Mouse (Mus musculus) CH12.LX (cell line): ENCODE results near the gene Hspb9. TPM values are rescaled to one million over a fixed set of nuclear protein-coding genes. Genes with fewer than 3 reads are reported as not detected.

Experiments
- DNase-seq: peaks from one replicate; pipeline ENCODE4 v3.0.0-alpha.2; 2013; ENCODE audit errors: extremely low read depth
- H3K27ac ChIP-seq: 2 replicates; pipeline ENCODE4 v1.5.1; 2012; ENCODE audit warnings: low read depth, mild to moderate bottlenecking, control low read depth, moderate library complexity; ENCODE audit not compliant: insufficient read depth
- H3K27me3 ChIP-seq: replicated peaks from 2 replicates; pipeline ENCODE3; 2012; ENCODE audit warnings: inconsistent platforms
- H3K36me3 ChIP-seq, 2 experiments: replicated peaks in 1 of 2; 2 replicates each; pipeline versions ENCODE3 to v1.6.1; 2012; ENCODE audit warnings: inconsistent platforms in 1 of 2, low read length in 1 of 2, mild to moderate bottlenecking in 1 of 2, mixed read lengths in 1 of 2, moderate library complexity in 1 of 2; ENCODE audit not compliant: control insufficient read depth in 1 of 2, insufficient read depth in 1 of 2
- H3K4me1 ChIP-seq, 2 experiments: 2 replicates each; pipeline ENCODE4 v1.6.1; 2012; ENCODE audit warnings: inconsistent platforms in 1 of 2, moderate library complexity in 1 of 2; ENCODE audit not compliant: insufficient read depth in 2 of 2, control insufficient read depth in 1 of 2
- H3K4me2 ChIP-seq: 2 replicates; pipeline ENCODE4 v1.6.1; 2012; ENCODE audit warnings: low read depth, mild to moderate bottlenecking, control low read depth; ENCODE audit not compliant: poor library complexity, insufficient read depth, severe bottlenecking
- H3K4me3 ChIP-seq, 3 experiments: fragments of 150-350 bp in 1 of 3; sonication (generic) in 1 of 3; replicated peaks in 1 of 3; 2 replicates each; pipeline versions ENCODE3 to v1.5.1; 2011 to 2012; ENCODE audit warnings: low read depth in 2 of 3, low read length in 2 of 3, mild to moderate bottlenecking in 2 of 3, moderate library complexity in 2 of 3, control low read depth in 1 of 3, improper control_type of control experiment in 1 of 3, inconsistent platforms in 1 of 3, mixed read lengths in 1 of 3; ENCODE audit not compliant: poor library complexity in 1 of 3
- H3K79me2 ChIP-seq: replicated peaks from 2 replicates; pipeline ENCODE4 v1.6.1; 2012; ENCODE audit warnings: mild to moderate bottlenecking, moderate library complexity; ENCODE audit not compliant: control insufficient read depth, poor library complexity, insufficient read depth, severe bottlenecking; ENCODE audit errors: extremely low read depth
- H3K9ac ChIP-seq: 2 replicates; pipeline ENCODE4 v1.6.1; 2012; ENCODE audit warnings: low read depth, mild to moderate bottlenecking, control low read depth, moderate library complexity; ENCODE audit not compliant: insufficient read depth
- H3K9me3 ChIP-seq: replicated peaks from 2 replicates; pipeline ENCODE3; 2012; ENCODE audit warnings: low read length, inconsistent platforms, mixed read lengths
- BHLHE40 ChIP-seq: IDR thresholded peaks from 2 replicates; pipeline ENCODE4 v1.6.1; 2011; ENCODE audit warnings: mild to moderate bottlenecking, low read depth, low read length, improper control_type of control experiment
- CHD1 ChIP-seq: IDR thresholded peaks from 2 replicates; pipeline ENCODE4 v1.6.1; 2012; ENCODE audit warnings: low read depth, low read length, improper control_type of control experiment, inconsistent platforms
- CHD2 ChIP-seq: IDR thresholded peaks from 2 replicates; pipeline ENCODE4 v1.6.1; 2011; ENCODE audit warnings: low read length, improper control_type of control experiment
- CTCF ChIP-seq, 2 experiments: IDR thresholded peaks in 1 of 2; conservative IDR thresholded peaks in 1 of 2; 2 replicates each; pipeline ENCODE4 v1.5.1; 2011 to 2012; ENCODE audit warnings: low read depth in 2 of 2, low read length in 2 of 2, improper control_type of control experiment in 1 of 2, inconsistent platforms in 1 of 2, mild to moderate bottlenecking in 1 of 2, moderate library complexity in 1 of 2
- E2F4 ChIP-seq: IDR thresholded peaks from 2 replicates; pipeline ENCODE4 v1.6.1; 2011; ENCODE audit warnings: low read depth, low read length, improper control_type of control experiment; ENCODE audit not compliant: insufficient replicate concordance
- EP300 ChIP-seq: IDR thresholded peaks from 2 replicates; pipeline ENCODE4 v1.6.1; 2011; ENCODE audit warnings: low read length, improper control_type of control experiment
- GABPA ChIP-seq: IDR thresholded peaks from 2 replicates; pipeline ENCODE4 v1.6.1; 2012; ENCODE audit warnings: low read depth, low read length, improper control_type of control experiment, inconsistent platforms; ENCODE audit not compliant: insufficient replicate concordance
- HCFC1 ChIP-seq: IDR thresholded peaks from 2 replicates; pipeline ENCODE4 v1.6.1; 2012; ENCODE audit warnings: low read depth, mild to moderate bottlenecking, inconsistent platforms, low read length, improper control_type of control experiment
- IRF4 ChIP-seq: IDR thresholded peaks from 2 replicates; pipeline ENCODE4 v1.6.1; 2014; ENCODE audit warnings: low read depth, mild to moderate bottlenecking, inconsistent platforms, low read length, improper control_type of control experiment
- JUND ChIP-seq: conservative IDR thresholded peaks from 2 replicates; pipeline ENCODE4 v1.6.1; 2011; ENCODE audit warnings: low read depth, low read length, improper control_type of control experiment
- MAFK ChIP-seq: IDR thresholded peaks from 2 replicates; pipeline ENCODE4 v1.6.1; 2011; ENCODE audit warnings: low read length, improper control_type of control experiment; ENCODE audit not compliant: insufficient replicate concordance
- MAX ChIP-seq: IDR thresholded peaks from 2 replicates; pipeline ENCODE4 v1.6.1; 2011; ENCODE audit warnings: low read length, improper control_type of control experiment
- MAZ ChIP-seq: IDR thresholded peaks from 2 replicates; pipeline ENCODE4 v1.6.1; 2012; ENCODE audit warnings: low read depth, mild to moderate bottlenecking, inconsistent platforms, low read length, improper control_type of control experiment, moderate library complexity
- MEF2A ChIP-seq: IDR thresholded peaks from 2 replicates; pipeline ENCODE4 v1.6.1; 2014; ENCODE audit warnings: low read depth, mild to moderate bottlenecking, inconsistent platforms, low read length, improper control_type of control experiment, borderline replicate concordance
- MXI1 ChIP-seq: IDR thresholded peaks from 2 replicates; pipeline ENCODE4 v1.6.1; 2011; ENCODE audit warnings: mild to moderate bottlenecking, low read depth, low read length, improper control_type of control experiment
- NRF1 ChIP-seq: IDR thresholded peaks from 2 replicates; pipeline ENCODE4 v1.6.1; 2014; ENCODE audit warnings: low read depth, mild to moderate bottlenecking, inconsistent platforms, low read length, improper control_type of control experiment, moderate library complexity
- PAX5 ChIP-seq: IDR thresholded peaks from 2 replicates; pipeline ENCODE4 v1.6.1; 2012; ENCODE audit warnings: low read length, inconsistent platforms, mixed read lengths
- POLR2AphosphoS2 ChIP-seq: IDR thresholded peaks from 2 replicates; pipeline ENCODE4 v1.6.1; 2011; ENCODE audit warnings: low read depth, low read length, improper control_type of control experiment
- RCOR1 ChIP-seq: conservative IDR thresholded peaks from 2 replicates; pipeline ENCODE4 v1.6.1; 2012; ENCODE audit warnings: low read depth, mild to moderate bottlenecking, inconsistent platforms, low read length, improper control_type of control experiment
- SIN3A ChIP-seq: IDR thresholded peaks from 2 replicates; pipeline ENCODE4 v1.6.1; 2012; ENCODE audit warnings: low read length, improper control_type of control experiment, inconsistent platforms
- SMC3 ChIP-seq: IDR thresholded peaks from 2 replicates; pipeline ENCODE4 v1.6.1; 2011; ENCODE audit warnings: low read depth, low read length, improper control_type of control experiment
- TCF12 ChIP-seq: IDR thresholded peaks from 2 replicates; pipeline ENCODE4 v1.6.1; 2014; ENCODE audit warnings: low read depth, mild to moderate bottlenecking, inconsistent platforms, low read length, improper control_type of control experiment
- UBTF ChIP-seq: IDR thresholded peaks from 2 replicates; pipeline ENCODE4 v1.6.1; 2012; ENCODE audit warnings: low read depth, mild to moderate bottlenecking, inconsistent platforms, low read length, improper control_type of control experiment, moderate library complexity
- USF1 ChIP-seq: IDR thresholded peaks from 2 replicates; pipeline ENCODE4 v1.6.1; 2014; ENCODE audit warnings: low read depth, mild to moderate bottlenecking, inconsistent platforms, low read length, improper control_type of control experiment
- USF2 ChIP-seq: conservative IDR thresholded peaks from 2 replicates; pipeline ENCODE4 v1.6.1; 2011; ENCODE audit warnings: low read depth, low read length, improper control_type of control experiment
- ZC3H11A ChIP-seq: IDR thresholded peaks from 2 replicates; pipeline ENCODE4 v1.6.1; 2012; ENCODE audit warnings: low read depth, mild to moderate bottlenecking, inconsistent platforms, low read length, improper control_type of control experiment
- ZMIZ1 ChIP-seq: IDR thresholded peaks from 2 replicates; pipeline ENCODE4 v1.6.1; 2012; ENCODE audit warnings: low read depth, mild to moderate bottlenecking, inconsistent platforms, low read length, improper control_type of control experiment
- ZNF384 ChIP-seq: IDR thresholded peaks from 2 replicates; pipeline ENCODE4 v1.6.1; 2012; ENCODE audit warnings: low read depth, low read length, improper control_type of control experiment, inconsistent platforms
- dilution Hi-C: fragments of 300-500 bp; cut with MboI; formaldehyde crosslinking; loops from 2 replicates; pipeline ENCODE4 v1.14.3; 2020; ENCODE audit warnings: low sequenced_read_pairs; ENCODE audit not compliant: extremely low pct_unique_long_range_greater_than_20kb, extremely low pct_ligation_motif_present
- in situ Hi-C: fragments of 300-500 bp; cut with MboI; formaldehyde crosslinking; loops from 3 replicates; pipeline ENCODE4 v1.14.3; 2019; ENCODE audit warnings: low sequenced_read_pairs, low pct_ligation_motif_present, low pct_unique_long_range_greater_than_20kb, mixed read lengths
- polyA plus RNA-seq: library from polyadenylated mRNA; unstranded; fragments of >175 nt; gene quantifications from 2 replicates; pipeline ENCODE4 v1.2.1, GENCODE M21; 2012; ENCODE audit warnings: low read depth; ENCODE audit not compliant: insufficient read length
- total RNA-seq, 2 experiments: library from RNA; depleted of rRNA; stranded (reverse); fragments of 300-350 nt in 1 of 2; fragments of >200 nt in 1 of 2; gene quantifications; 2 replicates each; pipeline ENCODE4 v1.2.3; 2012 to 2014

Gene Hspb9
- total and polyA plus RNA-seq, 3 experiments: 0.54 TPM; not detected in 2

- TF ChIP-seq RCOR1 (no peak), CHD1 (no peak), TCF12 (no peak), UBTF (no peak), CHD2 (no peak), EP300 (no peak), PAX5 (no peak), SIN3A (no peak), CTCF (conservative IDR thresholded peaks at IDR 0.05 in 1 of 2, IDR thresholded peaks at IDR 0.05 in 1 of 2; ENCODE audit: low read depth in 2 of 2, low read length in 2 of 2) (no peak)
- no peak overlapping the region for H3K9ac ChIP-seq
- peaks cover 0 to 8% of the 10 kb centered on the region in 2 experiments; a peak in 2 of 4 replicates for H3K4me1 ChIP-seq
- H3K27ac ChIP-seq: no peak overlapping the region
- H3K4me3 ChIP-seq: no peak overlapping the region
- no peak overlapping the region for H3K4me2 ChIP-seq
- dilution Hi-C loops (no loop called here), in situ Hi-C loops (no loop called here)
- no peaks in the 10 kb centered on the region for H3K27me3 ChIP-seq
- no peaks in the 10 kb centered on the region for H3K9me3 ChIP-seq
- DNase-seq: no peak
- H3K36me3 ChIP-seq: peaks cover 0 to 34% of the 10 kb centered on the region in 2 experiments
- H3K79me2 ChIP-seq: no peaks in the 10 kb centered on the region
Observed at GRCm38 (mm10) chr11:100693154-100693553, 20.5 kb upstream of the Hspb9 start.

GRCm38 (mm10) chr11:100694926-100695325 is 18.7 kb upstream of the Hspb9 start:
- peak; percentile 75 for DNase-seq
- Histone ChIP-seq H3K36me3 (peaks cover 0 to 51% of the 10 kb centered on the region in 2 experiments), H3K9me3 (no peaks in the 10 kb centered on the region)

More at GRCm38 (mm10) chr11:100694926-100695325, 18.7 kb upstream of the Hspb9 start:
- in situ Hi-C loops (loop anchor here (5.0 kb wide), 3 partner anchors 68 to 333 kb away; partner anchors contain the start of gene Cnp), dilution Hi-C loops (no loop called here)
- Histone ChIP-seq H3K79me2 (no peaks in the 10 kb centered on the region), H3K27ac (no peak overlapping the region), H3K4me2 (no peak overlapping the region), H3K27me3 (no peaks in the 10 kb centered on the region), H3K4me1 (peaks cover 0 to 11% of the 10 kb centered on the region in 2 experiments; a peak in 2 of 4 replicates), H3K9ac (no peak overlapping the region), H3K4me3 (no peak overlapping the region)
- TF ChIP-seq JUND: no peak
- no peak for TF ChIP-seq MAZ
- no peak for TF ChIP-seq ZMIZ1
- no peak for TF ChIP-seq USF2
- no peak for TF ChIP-seq MEF2A
- TF ChIP-seq PAX5: no peak
- TF ChIP-seq GABPA: no peak
- TF ChIP-seq MAX: no peak
- TF ChIP-seq ZC3H11A: peak; percentile 84
- TF ChIP-seq SIN3A: no peak
- TF ChIP-seq SMC3: peak; percentile 100
- no peak for TF ChIP-seq TCF12
- no peak for TF ChIP-seq CHD2
- no peak for TF ChIP-seq POLR2AphosphoS2
- TF ChIP-seq ZNF384: no peak
- TF ChIP-seq E2F4: no peak
- no peak for TF ChIP-seq MXI1
- no peak for TF ChIP-seq MAFK
- no peak for TF ChIP-seq BHLHE40
- no peak for TF ChIP-seq USF1
- no peak for TF ChIP-seq RCOR1
- TF ChIP-seq CHD1: no peak
- 0 out of 2 replicates have a peak, but pooled peaks have one; percentile 18 for TF ChIP-seq NRF1
- TF ChIP-seq CTCF (conservative IDR thresholded peaks at IDR 0.05 in 1 of 2, IDR thresholded peaks at IDR 0.05 in 1 of 2; ENCODE audit: low read depth in 2 of 2, low read length in 2 of 2): peak; percentile 95 to 99
- 0 out of 2 replicates have a peak, but pooled peaks have one; percentile 15 for TF ChIP-seq IRF4
- TF ChIP-seq HCFC1: no peak
